In genomic region chr2:24359347-24359746, GRCm38 (mm10) we compare ENCODE assay signal across 21 mouse cellular contexts. TPM values are rescaled to one million over a fixed set of nuclear protein-coding genes. Genes with fewer than 3 reads are reported as not detected.
"Had no signal": no experiment of that assay in that cellular context is flagged by ENCODE, and none has a peak within 500 bp of the region (broad histone marks: within the 10 kb centered on the region; RNA-seq: fewer than 3 reads in every experiment).

No protein-coding gene starts in this region.

- H3K27ac ChIP-seq: macrophage; midbrain, embryonic 13.5 days; midbrain, embryonic 15.5 days; neural tube, embryonic 12.5 days; stomach, embryonic 15.5 days; stomach, postnatal 0 days had no signal

- DNase-seq: lung, adult 18-20 months; lung, embryonic 14.5 days; lung, postnatal 14 days; lung, postnatal 36 days; retina, postnatal 1 day; right cerebral cortex, adult 18-20 months; right cerebral cortex, postnatal 25 days; right cerebral cortex, postnatal 4 days; spleen, adult 18-20 months; thymus, adult 2 months; thymus, postnatal 36 days had no signal

- H3K4me1 ChIP-seq: midbrain, embryonic 13.5 days; midbrain, embryonic 15.5 days; neural tube, embryonic 12.5 days; stomach, embryonic 15.5 days had no signal

- H3K27me3 ChIP-seq: midbrain, embryonic 13.5 days; midbrain, embryonic 15.5 days; neural tube, embryonic 12.5 days; stomach, embryonic 15.5 days had no signal

- H3K9me3 ChIP-seq: megakaryocyte, embryonic 14.5 days; midbrain, embryonic 13.5 days; midbrain, embryonic 15.5 days; neural tube, embryonic 12.5 days; stomach, embryonic 15.5 days had no signal

- H3K4me3 ChIP-seq: megakaryocyte, embryonic 14.5 days; midbrain, embryonic 13.5 days; midbrain, embryonic 15.5 days; neural tube, embryonic 12.5 days; stomach, embryonic 15.5 days had no signal

- H3K36me3 ChIP-seq: midbrain, embryonic 13.5 days; midbrain, embryonic 15.5 days; neural tube, embryonic 12.5 days; stomach, embryonic 15.5 days had no signal

- H3K9ac ChIP-seq: lung, embryonic 14.5 days; midbrain, embryonic 13.5 days; midbrain, embryonic 15.5 days; neural tube, embryonic 12.5 days; stomach, embryonic 15.5 days had no signal

- H3K4me2 ChIP-seq: lung, embryonic 14.5 days; midbrain, embryonic 11.5 days; midbrain, embryonic 13.5 days; midbrain, embryonic 15.5 days; neural tube, embryonic 12.5 days; stomach, embryonic 15.5 days had no signal

RNA-seq across cellular contexts. Expression of gene Il1rn, which starts 22.7 kb away (rescaled TPM):
- polyA plus RNA-seq: midbrain, embryonic 15.5 days; neural tube, embryonic 14.5 days; testis, adult 2 months had no signal
